Mouse (Mus musculus) G1E (cell line): ENCODE measurements around the gene Aco2.

Experiments used
- CTCF ChIP-seq: IDR thresholded peaks from 2 replicates; pipeline ENCODE4 v1.5.1; 2012; ENCODE audit warnings: low read depth, low read length, inconsistent platforms, mixed read lengths
- GATA1 ChIP-seq: IDR thresholded peaks from 2 replicates; pipeline ENCODE4 v1.6.1; 2012; ENCODE audit warnings: borderline replicate concordance, low read length, inconsistent platforms, mixed read lengths
- TAL1 ChIP-seq: conservative IDR thresholded peaks from 2 replicates; pipeline ENCODE4 v1.6.1; 2012; ENCODE audit warnings: low read depth, low read length, inconsistent platforms, mixed read lengths

- TF ChIP-seq CTCF (no peak), GATA1 (no peak), TAL1 (no peak)
Measured at GRCm38 (mm10) chr15:81879531-81880401, 7.7 kb downstream of the Aco2 start.
